Mouse (Mus musculus) myocyte (in vitro differentiated cells): ENCODE results near the gene Sdk2. TPM values are rescaled to one million over a fixed set of nuclear protein-coding genes. Genes with fewer than 3 reads are reported as not detected.

Source experiments
- H3K27me3 ChIP-seq: one replicate; pipeline ENCODE4 v1.6.1; 2011; ENCODE audit not compliant: control insufficient read depth, insufficient read depth, insufficient read length
- H3K36me3 ChIP-seq: one replicate; pipeline ENCODE4 v1.6.1; 2011; ENCODE audit not compliant: control insufficient read depth, insufficient read depth
- H3K4me2 ChIP-seq: one replicate; pipeline ENCODE4 v1.6.1; 2011; ENCODE audit warnings: low read depth, control low read depth
- H3K4me3 ChIP-seq: one replicate; pipeline ENCODE4 v1.5.1; 2011; ENCODE audit warnings: mild to moderate bottlenecking, control low read depth, moderate library complexity
- H3K79me2 ChIP-seq: one replicate; pipeline ENCODE4 v1.6.1; 2011; ENCODE audit not compliant: control insufficient read depth, insufficient read depth
- H3ac ChIP-seq: one replicate; pipeline ENCODE4 v1.6.1; 2011; ENCODE audit not compliant: control insufficient read depth, insufficient read length
- CEBPB ChIP-seq: IDR thresholded peaks from 2 replicates; pipeline ENCODE4 v1.6.1; 2011; ENCODE audit warnings: mild to moderate bottlenecking, moderate library complexity; ENCODE audit not compliant: poor library complexity, insufficient read depth, severe bottlenecking
- E2F4 ChIP-seq: IDR thresholded peaks from one replicate; pipeline ENCODE4 v1.6.1; 2011; ENCODE audit warnings: mild to moderate bottlenecking, control low read depth, moderate library complexity; ENCODE audit not compliant: insufficient read depth
- MAX ChIP-seq: IDR thresholded peaks from one replicate; pipeline ENCODE4 v1.6.1; 2011; ENCODE audit warnings: low read depth, mild to moderate bottlenecking, control low read depth
- MYOD1 ChIP-seq, 3 experiments: IDR thresholded peaks; one replicate each; pipeline ENCODE4 v1.6.1; 2011; ENCODE audit warnings: control low read depth in 2 of 3, low read depth in 2 of 3, mild to moderate bottlenecking in 2 of 3, moderate library complexity in 1 of 3; ENCODE audit not compliant: insufficient read length in 2 of 3, control insufficient read depth in 1 of 3
- MYOG ChIP-seq, 3 experiments: IDR thresholded peaks; one replicate each; pipeline ENCODE4 v1.6.1; 2011; ENCODE audit warnings: control low read depth in 2 of 3, low read depth in 2 of 3, mild to moderate bottlenecking in 2 of 3; ENCODE audit not compliant: insufficient read length in 2 of 3, control insufficient read depth in 1 of 3, insufficient read depth in 1 of 3
- POLR2A ChIP-seq: IDR thresholded peaks from one replicate; pipeline ENCODE4 v1.6.1; 2011; ENCODE audit warnings: low read depth, mild to moderate bottlenecking, control low read depth, moderate library complexity; ENCODE audit not compliant: insufficient read length
- POLR2AphosphoS2 ChIP-seq: IDR thresholded peaks from one replicate; pipeline ENCODE4 v1.6.1; 2011; ENCODE audit warnings: low read depth, control low read depth; ENCODE audit not compliant: insufficient read length
- REST ChIP-seq: IDR thresholded peaks from one replicate; pipeline ENCODE4 v1.6.1; 2011; ENCODE audit warnings: mild to moderate bottlenecking, control low read depth, moderate library complexity; ENCODE audit not compliant: insufficient read depth, insufficient read length
- SRF ChIP-seq: IDR thresholded peaks from one replicate; pipeline ENCODE4 v1.6.1; 2011; ENCODE audit warnings: low read depth; ENCODE audit not compliant: control insufficient read depth, insufficient read length
- TCF12 ChIP-seq: IDR thresholded peaks from one replicate; pipeline ENCODE4 v1.6.1; 2011; ENCODE audit warnings: mild to moderate bottlenecking, control low read depth; ENCODE audit not compliant: poor library complexity, insufficient read depth, severe bottlenecking
- TCF3 ChIP-seq: IDR thresholded peaks from one replicate; pipeline ENCODE4 v1.6.1; 2011; ENCODE audit warnings: low read depth, control low read depth; ENCODE audit not compliant: insufficient read length
- USF1 ChIP-seq: IDR thresholded peaks from one replicate; pipeline ENCODE4 v1.6.1; 2011; ENCODE audit warnings: low read depth, mild to moderate bottlenecking, control low read depth, moderate library complexity
- polyA plus RNA-seq: library from polyadenylated mRNA; unstranded; fragments of >200 nt; fragmentation: generic; extraction: Trizol; gene quantifications from one replicate; pipeline ENCODE4 v1.2.1, GENCODE M21; 2012; ENCODE audit warnings: missing spikeins

Gene Sdk2
- polyA plus RNA-seq, 1 experiment, result 0.06 TPM

DNA sequence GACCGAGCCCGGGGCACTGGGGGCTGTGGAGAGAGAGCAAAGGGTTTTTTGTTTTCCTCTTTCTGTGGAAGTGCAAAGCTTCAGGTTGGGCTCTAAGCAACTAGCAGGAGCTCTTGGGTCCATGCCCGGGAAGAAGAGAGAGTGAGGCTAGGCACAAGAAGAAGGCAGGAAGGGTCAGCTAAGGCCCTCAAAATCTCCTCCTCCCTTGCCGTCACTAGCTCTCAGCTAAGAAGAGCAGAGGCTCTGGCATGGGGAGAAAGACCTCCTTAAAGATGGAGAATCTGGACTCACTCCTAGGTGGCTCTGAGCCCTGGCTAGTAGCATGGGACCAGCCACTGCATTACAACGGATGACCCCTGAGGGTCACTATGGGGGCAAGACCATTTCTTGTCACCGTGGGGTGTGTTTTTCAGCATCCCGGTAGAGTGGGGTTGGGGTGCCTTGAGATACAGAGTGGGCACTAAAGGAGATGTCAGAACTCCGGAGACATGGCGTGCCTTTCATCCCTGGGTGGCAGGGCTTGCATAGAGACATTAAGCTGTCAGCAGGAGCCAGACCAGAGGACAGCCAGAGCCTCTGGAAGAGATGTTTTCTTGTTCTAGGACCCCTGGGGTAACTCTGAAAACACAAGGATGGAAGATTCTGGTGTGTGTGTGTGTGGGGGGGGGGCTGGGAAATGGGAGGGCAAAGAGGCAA lies 260.3 kb downstream of the Sdk2 start:
- Histone ChIP-seq H3K27me3 (no peaks in the 10 kb centered on the region), H3K36me3 (no peaks in the 10 kb centered on the region), H3K79me2 (no peaks in the 10 kb centered on the region), H3K4me3 (no peak overlapping the region), H3K4me2 (no peak overlapping the region), H3ac (no peak overlapping the region)
- TF ChIP-seq USF1 (no peak), POLR2A (no peak), TCF12 (no peak)

DNA sequence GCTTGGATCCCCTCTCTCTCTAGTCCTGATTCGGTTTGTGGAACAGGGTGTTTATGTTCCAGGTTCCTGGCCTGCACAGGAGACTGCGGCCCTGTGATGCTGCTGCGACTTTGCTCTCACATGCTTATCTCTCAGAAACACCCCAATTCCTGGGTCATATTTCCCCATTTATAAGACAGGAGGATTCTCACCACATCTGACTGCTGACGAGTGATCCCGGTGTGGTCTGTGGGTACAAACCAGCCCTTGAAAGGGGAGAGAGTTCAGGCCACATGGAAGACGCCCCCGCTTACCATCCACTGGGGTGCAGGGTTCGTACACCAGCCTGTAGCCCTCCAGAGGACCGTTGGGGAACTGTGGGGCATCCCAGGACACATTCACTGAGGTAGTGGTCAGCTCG lies 260.9 kb downstream of the Sdk2 start:
- Histone ChIP-seq H3K36me3 (no peaks in the 10 kb centered on the region), H3K27me3 (no peaks in the 10 kb centered on the region), H3K4me2 (no peak overlapping the region), H3ac (no peak overlapping the region), H3K4me3 (no peak overlapping the region), H3K79me2 (no peaks in the 10 kb centered on the region)
- no peak for TF ChIP-seq TCF3
- no peak for TF ChIP-seq MYOG (IDR thresholded peaks at IDR 0.05; ENCODE audit: control insufficient read depth in 1 of 3, insufficient read depth in 1 of 3, insufficient read length in 2 of 3, low read depth in 2 of 3)
- no peak for TF ChIP-seq REST
- TF ChIP-seq USF1, result no peak
- TF ChIP-seq E2F4, result no peak
- TF ChIP-seq CEBPB, result no peak
- no peak for TF ChIP-seq MAX
- TF ChIP-seq MYOD1 (IDR thresholded peaks at IDR 0.05; ENCODE audit: control insufficient read depth in 1 of 3, insufficient read length in 2 of 3, low read depth in 2 of 3), result no peak
- no peak for TF ChIP-seq POLR2A
- no peak for TF ChIP-seq POLR2AphosphoS2
- no peak for TF ChIP-seq TCF12
- no peak for TF ChIP-seq SRF

- no peaks in the 10 kb centered on the region for H3K27me3 ChIP-seq
- H3K4me3 ChIP-seq, result no peak overlapping the region
- no peak overlapping the region for H3K4me2 ChIP-seq
- no peaks in the 10 kb centered on the region for H3K79me2 ChIP-seq
- H3K36me3 ChIP-seq, result no peaks in the 10 kb centered on the region
- no peak overlapping the region for H3ac ChIP-seq
- no peak for TF ChIP-seq USF1
- no peak for TF ChIP-seq MYOG (IDR thresholded peaks at IDR 0.05; ENCODE audit: control insufficient read depth in 1 of 3, insufficient read depth in 1 of 3, insufficient read length in 2 of 3, low read depth in 2 of 3)
- TF ChIP-seq REST, result no peak
- no peak for TF ChIP-seq SRF
- no peak for TF ChIP-seq POLR2A
- TF ChIP-seq CEBPB, result no peak
- TF ChIP-seq MYOD1 (IDR thresholded peaks at IDR 0.05; ENCODE audit: control insufficient read depth in 1 of 3, insufficient read length in 2 of 3, low read depth in 2 of 3), result no peak
- TF ChIP-seq POLR2AphosphoS2, result no peak
- no peak for TF ChIP-seq MAX
- TF ChIP-seq TCF3, result no peak
- TF ChIP-seq E2F4, result no peak
- no peak for TF ChIP-seq TCF12
These were observed 263.4 kb downstream of the Sdk2 start for GRCm38 (mm10) chr11:113803321-113803941.

- no peaks in the 10 kb centered on the region for H3K27me3 ChIP-seq
- no peaks in the 10 kb centered on the region for H3K79me2 ChIP-seq
- H3K36me3 ChIP-seq, result no peaks in the 10 kb centered on the region
- H3K4me3 ChIP-seq, result no peak overlapping the region
- TF ChIP-seq MAX (no peak), REST (no peak), CEBPB (no peak), MYOG (IDR thresholded peaks at IDR 0.05; ENCODE audit: control insufficient read depth in 1 of 3, insufficient read depth in 1 of 3, insufficient read length in 2 of 3, low read depth in 2 of 3) (no peak), SRF (no peak), TCF12 (no peak), E2F4 (no peak), POLR2A (no peak), POLR2AphosphoS2 (no peak), MYOD1 (IDR thresholded peaks at IDR 0.05; ENCODE audit: control insufficient read depth in 1 of 3, insufficient read length in 2 of 3, low read depth in 2 of 3) (no peak), TCF3 (no peak), USF1 (no peak)
- no peak overlapping the region for H3ac ChIP-seq
- no peak overlapping the region for H3K4me2 ChIP-seq
These were observed 264.4 kb downstream of the Sdk2 start for GRCm38 (mm10) chr11:113802456-113802855.

DNA sequence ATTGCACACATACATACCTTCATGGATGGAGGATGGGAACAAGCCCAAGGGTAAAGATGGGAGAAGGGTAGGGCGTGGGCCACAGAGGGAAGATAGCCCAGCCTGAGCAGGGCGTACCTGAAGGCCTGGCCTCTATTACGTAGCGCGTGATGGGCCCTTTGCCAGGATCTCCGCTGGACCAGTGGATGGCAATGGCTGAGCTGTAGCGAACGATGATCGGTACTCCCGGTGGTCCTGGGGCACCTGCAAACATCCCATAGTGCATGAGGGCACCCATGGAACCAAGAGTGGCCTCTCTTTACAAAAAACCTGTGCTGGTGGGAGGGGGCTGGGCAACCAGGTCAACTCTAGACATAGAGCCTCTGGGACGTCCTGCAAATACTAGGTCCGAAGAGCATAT lies 266.8 kb downstream of the Sdk2 start:
- Histone ChIP-seq H3K4me2 (no peak overlapping the region), H3K79me2 (no peaks in the 10 kb centered on the region), H3K27me3 (no peaks in the 10 kb centered on the region), H3ac (no peak overlapping the region), H3K4me3 (no peak overlapping the region), H3K36me3 (no peaks in the 10 kb centered on the region)
- no peak for TF ChIP-seq POLR2A
- no peak for TF ChIP-seq CEBPB
- no peak for TF ChIP-seq E2F4
- no peak for TF ChIP-seq POLR2AphosphoS2
- TF ChIP-seq TCF12, result no peak
- TF ChIP-seq USF1, result no peak
- no peak for TF ChIP-seq MYOG (IDR thresholded peaks at IDR 0.05; ENCODE audit: control insufficient read depth in 1 of 3, insufficient read depth in 1 of 3, insufficient read length in 2 of 3, low read depth in 2 of 3)
- TF ChIP-seq REST, result no peak
